Mouse (Mus musculus) kidney, postnatal 25 days (tissue): ENCODE measurements around the gene Oas1f.
"Not testable (repeated sequence)": the region's sequence is repeated elsewhere in the genome, so short reads cannot be mapped to it uniquely, and the experiment has no call there.

ENCODE experiments used
- DNase-seq, 2 experiments: peaks; one replicate each; pipeline ENCODE4 v3.0.0; 2021; ENCODE audit warnings: mixed read lengths in 2 of 2

The Oas1f gene

DNA sequence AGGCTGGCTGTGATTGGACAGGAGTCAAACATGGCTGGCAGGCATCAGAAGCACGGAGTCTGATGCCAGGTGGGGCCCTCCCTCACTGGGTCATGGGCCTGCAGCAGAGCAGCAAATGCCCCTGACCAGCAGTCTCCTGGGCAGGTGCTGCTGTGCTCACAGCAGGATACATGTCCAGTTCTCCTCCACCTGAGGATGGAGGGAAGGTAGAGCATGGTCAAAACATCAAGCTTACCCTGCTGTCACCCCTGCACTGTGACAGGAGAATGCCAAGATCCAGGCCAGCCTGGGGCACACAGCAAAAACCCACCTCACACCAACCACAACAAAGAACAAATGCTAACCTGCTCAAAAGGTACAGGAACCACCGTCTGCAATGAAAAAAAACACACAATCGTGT, 29.7 kb downstream of the Oas1f start:
- DNase-seq = not testable (repeated sequence)

DNA sequence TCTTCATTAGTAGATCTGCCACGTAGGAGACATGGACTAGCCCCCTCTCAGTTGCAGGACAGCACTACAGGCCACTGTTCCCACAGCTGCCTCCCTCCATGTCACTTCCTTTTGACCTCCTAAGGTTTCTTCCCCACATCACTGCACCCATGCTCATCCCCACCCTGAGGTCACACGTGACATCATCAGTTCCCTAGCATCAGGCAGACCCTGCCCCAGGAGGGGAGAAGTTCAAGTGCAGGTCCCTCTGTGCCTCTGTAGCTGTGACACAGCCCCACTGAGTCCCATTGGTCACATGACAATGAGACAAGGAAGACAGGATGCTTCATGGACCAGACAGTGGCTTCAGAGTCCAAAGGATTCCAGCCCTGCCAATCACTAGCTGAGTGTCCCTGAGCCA, 30.2 kb downstream of the Oas1f start:
- not testable (repeated sequence) for DNase-seq

DNA sequence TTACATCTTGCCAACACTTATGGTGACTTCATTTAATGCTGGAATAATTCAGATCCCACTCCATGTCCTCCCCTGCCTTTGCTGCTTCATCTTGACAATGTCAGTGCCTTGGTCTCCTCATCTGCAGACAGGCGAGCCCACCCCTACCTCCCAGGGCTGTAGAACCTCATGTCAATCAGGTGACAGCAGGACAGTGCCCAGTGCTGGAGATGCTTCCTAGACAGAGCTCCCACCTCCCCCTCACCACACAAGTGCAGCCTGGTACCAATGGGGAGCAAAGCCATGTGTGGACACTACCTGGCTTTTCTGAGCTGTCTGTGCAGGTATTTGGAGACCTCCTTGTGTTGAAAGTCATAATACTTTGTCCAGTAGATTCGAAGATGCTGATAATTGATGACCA, 31.6 kb downstream of the Oas1f start:
- not testable (repeated sequence) for DNase-seq

DNA sequence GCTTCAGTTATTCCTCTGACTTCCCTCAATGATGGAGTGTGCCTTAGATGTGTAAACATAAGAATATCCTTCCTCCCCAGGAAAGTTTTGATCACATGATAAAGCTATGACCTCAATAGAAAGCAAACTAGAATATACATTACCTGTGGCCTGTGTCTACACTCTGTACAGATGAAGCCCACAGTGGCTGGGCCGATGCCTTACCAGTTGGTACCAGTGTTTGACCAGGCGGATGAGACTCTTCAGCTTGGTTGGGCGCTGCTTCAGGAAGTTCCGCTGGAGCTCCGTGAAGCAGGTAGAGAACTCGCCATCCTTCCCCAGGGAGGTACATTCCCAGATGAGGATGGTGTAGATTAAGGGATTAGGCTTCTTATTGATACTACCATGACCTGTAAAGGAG, 34.5 kb downstream of the Oas1f start:
- DNase-seq = not testable (repeated sequence)

DNA sequence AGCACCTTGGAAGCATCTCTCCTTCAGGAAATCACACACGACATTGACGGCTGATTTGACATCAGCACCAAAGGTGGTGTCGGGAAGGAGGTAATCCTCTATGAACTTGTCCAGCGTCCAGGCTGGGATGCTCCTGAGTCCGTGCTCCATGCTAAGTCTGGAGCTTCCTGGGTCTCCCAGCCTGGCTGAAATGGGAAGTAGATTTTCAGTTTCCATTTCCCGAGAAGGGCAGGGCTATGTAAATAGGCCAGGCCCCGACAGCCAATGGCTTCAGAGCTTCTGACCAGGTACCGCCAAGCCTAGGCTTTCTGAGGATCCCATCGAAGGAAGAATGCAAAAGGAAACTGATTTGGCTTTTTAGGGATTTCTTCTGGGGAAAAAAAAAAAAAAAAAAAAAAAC, 40.2 kb downstream of the Oas1f start, which contains the start of gene Oas1g:
Gene Oas1g, minus strand, starts transcription at position 201 of the 400 bp plus-strand sequence.
- DNase-seq = not testable (repeated sequence)

DNA sequence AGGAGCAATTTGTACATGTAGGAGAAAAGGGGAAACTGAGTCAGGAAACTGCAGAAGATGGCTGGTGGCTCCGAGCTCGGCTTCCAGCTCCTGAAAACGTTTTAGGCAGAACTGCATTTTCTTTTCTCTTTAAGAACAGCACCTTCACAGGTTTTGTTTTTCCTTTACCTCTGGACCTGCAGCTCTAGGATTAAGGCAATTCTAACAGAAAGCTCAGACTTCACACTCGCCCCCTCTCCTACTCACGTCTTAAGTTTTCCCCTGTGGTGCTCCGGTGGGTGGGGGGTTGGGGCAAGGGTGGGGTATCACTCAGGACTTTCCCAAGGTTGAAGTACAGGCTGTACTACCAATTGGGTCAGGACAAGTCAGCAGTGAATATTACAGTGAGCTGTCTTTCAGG, 40.7 kb downstream of the Oas1f start:
- no peak for DNase-seq

DNA sequence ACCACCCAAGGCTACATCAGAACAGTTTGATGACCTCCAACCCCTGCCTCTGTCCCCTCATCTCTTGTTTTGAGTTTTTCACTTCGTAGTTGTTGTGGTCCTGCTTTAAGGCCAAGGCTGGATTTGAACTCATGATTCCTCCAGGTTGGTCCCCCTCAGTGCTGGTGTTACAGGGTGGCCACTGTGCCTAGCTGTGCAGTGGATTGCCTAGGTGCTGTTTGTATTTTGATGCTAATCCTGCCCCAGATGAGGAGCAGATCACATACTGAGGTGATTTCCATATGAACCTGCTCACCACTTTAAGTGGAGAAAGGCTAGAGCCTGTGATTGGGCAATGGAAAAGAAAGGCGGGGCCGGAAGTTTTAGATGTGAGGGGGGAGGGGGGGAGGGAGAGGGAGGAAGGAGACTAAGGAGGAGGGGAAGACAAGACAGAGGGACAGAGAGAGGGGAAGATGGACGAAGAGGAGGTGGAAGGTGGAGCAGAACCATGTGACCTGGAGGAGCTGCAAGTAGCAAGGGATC, 41.2 kb downstream of the Oas1f start:
- DNase-seq = not testable (repeated sequence)

DNA sequence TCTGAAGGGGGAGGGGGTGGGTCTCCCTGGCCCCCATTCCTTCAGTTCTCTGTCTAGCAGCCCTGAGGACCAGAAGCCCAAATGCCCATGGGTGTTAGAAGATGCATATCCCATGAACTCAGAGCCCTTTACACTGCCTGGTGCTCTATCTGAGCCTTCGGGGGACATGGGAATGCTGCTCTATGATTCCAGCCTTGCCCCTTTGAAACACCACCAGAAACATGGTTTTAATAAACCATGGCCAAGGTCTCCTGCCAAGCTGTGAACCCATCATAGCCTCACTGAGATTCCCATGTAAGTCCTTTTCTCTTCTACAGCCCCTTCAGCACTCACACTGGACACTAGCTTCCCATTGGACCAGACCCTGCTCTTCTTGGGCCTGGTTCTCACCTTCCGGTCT, 42.9 kb downstream of the Oas1f start:
- DNase-seq = no peak

DNA sequence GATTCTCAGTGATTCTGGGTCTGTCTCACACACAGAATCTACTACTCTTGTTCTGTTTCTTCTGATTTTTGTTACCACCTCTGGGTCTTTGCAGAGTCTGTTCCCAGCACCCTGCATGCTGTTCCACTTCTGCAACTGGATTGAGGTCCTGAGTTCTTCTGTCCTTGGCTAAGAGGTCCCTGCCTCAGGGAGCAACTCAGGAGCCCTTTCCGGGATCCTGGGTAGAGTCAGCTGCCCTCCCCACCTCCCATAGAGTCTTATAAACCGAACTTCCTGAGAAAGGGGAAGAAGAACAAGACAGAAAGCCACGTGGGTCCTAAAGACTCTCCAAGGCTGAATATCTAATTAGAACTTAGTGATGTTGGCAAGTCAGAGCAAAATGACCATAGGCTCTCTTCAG, 43.8 kb downstream of the Oas1f start:
- no peak for DNase-seq

DNA sequence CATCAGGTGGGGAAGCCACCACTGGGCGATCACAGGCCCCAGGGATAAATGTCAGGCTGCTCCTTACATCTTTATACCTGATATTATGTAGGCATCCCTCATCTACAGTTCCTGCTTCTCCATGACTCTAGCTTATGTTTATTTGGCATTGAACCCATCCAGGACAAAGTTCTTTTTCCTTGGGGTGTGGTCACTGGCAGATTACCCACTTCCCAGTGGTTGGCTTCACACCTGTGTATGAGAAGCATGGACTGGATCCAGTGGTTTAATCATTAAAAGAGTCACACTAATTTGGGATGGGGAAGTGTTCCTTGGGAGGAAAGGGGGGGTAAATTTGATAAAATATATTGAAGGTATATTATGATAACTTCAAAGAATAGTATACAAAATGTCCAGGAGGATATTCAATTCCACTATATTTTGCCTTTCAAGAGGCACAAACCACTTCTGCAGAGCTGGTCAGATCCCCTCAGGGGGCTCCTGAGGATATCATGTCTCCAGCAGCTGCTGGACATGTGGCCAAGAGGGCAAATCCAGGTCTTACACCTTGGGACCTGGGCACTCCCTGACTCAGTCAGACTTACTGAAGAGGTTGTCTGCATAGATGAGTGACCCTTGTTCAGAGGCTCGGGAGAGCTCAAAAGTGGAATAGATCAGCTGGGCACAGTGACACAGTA, 44.5 kb downstream of the Oas1f start:
- DNase-seq = not testable (repeated sequence)

DNA sequence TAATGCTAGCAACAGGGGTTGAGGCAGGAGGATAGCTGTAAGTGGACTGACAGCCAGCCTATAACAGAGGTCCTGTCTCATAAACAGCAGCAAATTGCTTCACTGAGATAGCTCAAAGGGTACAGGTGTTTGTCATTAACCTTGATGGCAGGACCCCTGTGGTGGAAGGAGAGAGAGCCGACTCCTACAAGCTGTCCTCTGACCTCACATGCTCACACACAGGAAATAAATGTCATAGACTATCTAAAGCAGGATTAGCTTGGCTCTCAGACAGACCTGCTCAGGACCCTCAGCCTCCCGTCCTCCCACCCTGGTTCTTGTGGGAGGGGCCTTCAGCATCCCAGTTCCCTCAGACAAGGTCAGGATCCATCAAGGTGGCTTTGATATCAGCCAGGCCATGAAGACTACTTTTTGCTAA, 45.1 kb downstream of the Oas1f start:
- no peak for DNase-seq

DNA sequence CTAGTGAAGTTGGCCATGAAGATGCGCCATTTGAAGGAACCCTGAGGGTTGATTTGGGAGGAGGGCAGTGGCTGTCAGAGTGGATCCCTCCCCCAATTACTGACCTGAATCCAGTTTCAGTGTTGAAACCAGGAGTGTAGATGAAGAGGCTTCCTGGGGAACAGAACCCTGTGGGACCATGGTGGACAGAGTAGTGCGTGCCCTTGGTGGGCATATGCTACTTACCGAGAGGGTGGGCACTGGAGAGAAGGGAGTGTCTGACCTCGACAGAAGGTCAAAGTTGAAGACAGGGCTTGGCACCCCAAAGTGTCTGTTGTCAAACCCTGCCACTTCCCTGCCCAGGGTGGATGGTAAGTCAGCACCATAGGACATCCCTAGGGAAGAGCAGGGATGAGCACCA, 46.7 kb downstream of the Oas1f start:
- DNase-seq = not testable (repeated sequence)

DNA sequence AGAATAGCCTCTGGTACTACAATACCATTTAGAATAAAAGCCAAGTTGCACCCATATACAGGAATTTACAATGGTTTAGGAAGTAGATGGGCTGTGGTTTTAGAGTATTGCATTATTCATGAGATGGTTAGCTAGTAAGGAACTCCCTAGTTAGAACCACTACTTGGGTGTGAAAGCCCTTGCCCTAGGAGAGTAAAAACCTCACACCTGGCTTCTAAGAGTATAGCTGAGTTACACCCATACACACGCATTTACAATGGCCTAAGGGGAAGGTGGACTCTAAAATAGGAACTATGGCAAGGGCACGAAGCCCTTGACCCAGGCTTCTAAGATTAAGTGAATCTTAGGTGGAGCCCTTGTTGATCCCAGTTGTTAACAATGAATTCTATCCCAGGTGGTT, 47.5 kb downstream of the Oas1f start:
- not testable (repeated sequence) for DNase-seq

DNA sequence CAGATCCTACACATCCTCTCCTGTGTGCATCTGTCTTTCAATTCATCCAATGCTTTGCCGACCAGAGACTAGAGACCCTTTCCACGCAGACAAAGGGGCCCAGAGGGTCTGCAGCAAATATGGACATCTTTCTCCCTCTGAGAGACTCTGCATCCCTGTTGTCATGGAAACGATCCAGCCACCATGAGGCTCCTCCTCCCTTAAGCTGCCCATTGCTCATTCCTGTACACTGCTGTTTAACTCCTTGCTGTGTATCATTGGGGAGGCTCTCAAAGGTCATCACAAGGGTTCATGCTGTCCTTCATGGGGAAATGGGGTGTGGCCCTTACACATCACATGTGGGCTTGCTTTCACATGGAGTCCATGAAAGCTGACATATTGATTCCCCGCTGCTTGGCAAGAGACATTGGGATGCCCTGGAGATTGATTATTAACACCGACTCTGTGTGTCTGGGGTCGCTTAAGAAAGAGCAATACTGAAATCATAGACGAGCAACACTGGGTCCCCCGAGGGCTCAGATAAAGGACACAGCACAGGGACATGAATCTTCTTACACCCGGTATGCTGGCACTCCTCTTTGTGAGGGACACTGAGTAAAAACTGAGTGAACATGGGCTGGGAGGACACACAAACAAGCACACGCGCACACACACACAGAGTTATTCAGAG, 48.2 kb downstream of the Oas1f start:
- DNase-seq = no peak

DNA sequence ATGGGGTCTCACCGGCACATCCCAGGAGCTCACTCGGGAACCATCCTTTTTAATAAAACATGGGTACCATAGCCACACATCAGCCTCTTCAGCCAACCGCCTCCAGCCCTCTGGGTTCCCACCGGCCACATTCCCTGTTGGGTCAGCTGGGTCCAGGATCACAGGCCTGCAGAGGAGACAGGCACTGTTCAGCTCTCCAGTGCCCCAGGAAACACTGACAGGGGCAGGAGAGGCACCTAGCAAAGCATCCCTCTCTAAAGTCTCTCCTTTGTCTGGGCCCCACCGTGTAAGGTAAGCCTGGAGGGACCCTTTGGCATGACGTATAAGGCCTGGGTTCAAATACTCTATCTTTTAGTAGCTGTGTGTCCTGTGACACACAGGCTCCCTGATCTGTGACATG, 51.1 kb downstream of the Oas1f start:
- DNase-seq = peak in 1 of 2 experiments; percentile 30

DNA sequence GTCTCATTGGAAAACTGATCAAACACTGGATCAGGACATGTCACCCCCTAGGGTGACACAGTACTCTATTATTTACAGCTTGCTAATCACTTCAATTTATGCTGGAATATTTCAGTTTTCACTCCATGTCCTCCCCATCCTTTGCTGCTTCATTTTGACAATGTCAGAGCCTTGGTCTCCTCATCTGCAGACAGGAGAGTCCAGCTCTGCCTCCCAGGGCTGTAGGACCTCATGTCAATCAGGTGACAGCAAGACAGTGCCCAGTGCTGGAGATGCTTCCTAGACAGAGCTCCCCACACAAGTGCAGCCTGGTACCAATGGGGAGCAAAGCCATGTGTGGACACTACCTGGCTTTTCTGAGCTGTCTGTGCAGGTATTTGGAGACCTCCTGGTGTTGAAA, 51.6 kb downstream of the Oas1f start:
- no peak for DNase-seq

DNA sequence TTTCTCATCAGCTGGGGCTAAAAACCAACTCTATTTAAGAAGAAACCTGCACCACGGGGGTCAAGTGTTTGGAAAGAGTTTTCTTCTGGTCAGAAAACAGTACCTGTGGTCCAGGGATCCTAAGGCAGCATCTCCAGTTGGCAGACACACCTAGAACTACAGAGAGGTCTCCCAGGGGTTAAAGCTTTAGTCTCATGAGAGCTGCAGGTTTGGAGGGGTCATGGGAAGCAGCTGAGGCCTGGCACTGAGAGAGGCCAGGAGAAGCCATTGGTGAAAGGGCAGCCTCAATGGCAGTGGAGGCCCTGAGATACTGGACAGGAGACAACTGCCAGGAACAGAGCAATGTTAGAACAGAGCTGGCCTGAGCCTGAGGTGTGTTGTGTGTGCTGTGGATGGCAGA, 53.5 kb downstream of the Oas1f start:
- DNase-seq = no peak

DNA sequence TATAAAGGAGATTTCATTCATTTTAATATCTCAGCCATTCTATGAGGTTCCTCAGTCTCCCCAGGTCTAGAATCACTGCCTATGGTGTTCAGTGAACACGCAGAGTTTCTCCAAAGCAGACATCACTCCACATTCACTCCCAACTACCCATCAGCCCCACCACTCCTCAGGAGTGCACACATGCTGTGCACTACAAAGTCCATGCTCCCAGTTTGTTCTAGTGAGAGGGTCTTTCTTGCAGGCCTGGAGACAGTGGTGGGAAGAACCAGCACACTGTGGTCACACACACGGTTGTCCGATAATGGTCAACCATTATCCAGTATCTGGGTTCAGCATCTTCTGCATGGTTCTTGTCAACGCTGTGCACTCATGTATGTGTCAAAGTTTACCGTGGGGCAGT, 54.9 kb downstream of the Oas1f start:
- no peak for DNase-seq

DNA sequence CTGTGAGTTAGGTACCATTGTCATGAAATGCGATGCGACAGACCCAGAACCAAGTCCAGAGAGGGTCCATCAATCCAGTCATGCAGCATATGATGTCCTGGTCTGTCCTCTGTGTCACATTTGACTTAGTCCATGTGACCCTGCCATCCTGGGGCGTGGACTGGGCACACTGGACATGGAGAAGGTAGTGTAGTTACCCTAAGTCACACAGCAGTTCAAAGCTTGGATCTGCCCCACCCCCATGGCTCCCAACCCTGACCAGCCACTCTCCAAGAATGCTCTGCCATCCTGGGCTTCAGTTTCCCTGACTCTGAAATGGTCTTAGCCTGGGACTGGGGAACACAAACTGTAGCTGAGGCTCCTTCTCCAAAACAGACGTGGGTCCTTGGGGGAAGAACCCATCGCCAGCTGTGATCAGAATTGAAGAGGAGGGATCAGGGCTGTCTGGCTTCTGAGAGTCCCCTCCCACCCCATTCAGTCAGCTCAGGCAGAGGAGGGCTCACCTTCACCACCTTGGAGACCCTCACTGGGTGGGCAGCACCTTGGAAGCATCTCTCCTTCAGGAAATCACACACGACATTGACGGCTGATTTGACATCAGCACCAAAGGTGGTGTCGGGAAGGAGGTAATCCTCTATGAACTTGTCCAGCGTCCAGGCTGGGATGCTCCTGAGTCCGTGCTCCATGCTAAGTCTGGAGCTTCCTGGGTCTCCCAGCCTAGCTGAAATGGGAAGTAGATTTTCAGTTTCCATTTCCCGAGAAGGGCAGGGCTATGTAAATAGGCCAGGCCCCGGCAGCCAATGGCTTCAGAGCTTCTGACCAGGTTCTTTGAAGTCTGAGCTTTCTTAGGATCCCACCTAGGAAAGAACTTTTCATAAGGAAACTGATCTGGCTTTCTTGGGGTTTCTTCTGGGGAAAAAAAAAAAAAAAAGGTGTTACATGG, 59.9 kb downstream of the Oas1f start, which contains the start of gene Oas1a:
Gene Oas1a, minus strand, starts transcription at position 731 of the 943 bp plus-strand sequence.
- DNase-seq = not testable (repeated sequence)
